Mouse (Mus musculus) stomach, embryonic 15.5 days (tissue): ENCODE measurements at regions not wholly inside any gene's neighbourhood (a gene's known extent, or its start where the extent isn't known, plus 50 kb on each side); places are given as distances from the start of the nearest gene placed in this dataset.

ENCODE experiments used
- ATAC-seq: fragments of 200-750 bp; cut with Nextera tagmentation; 2 replicates; pipeline ENCODE4 v1.8.0; 2017; ENCODE audit warnings: low read depth, moderate number of reproducible peaks, moderate TSS enrichment; ENCODE audit not compliant: insufficient read depth, low FRiP score
- H3K27ac ChIP-seq: fragments of 300-500 bp; sonication (generic); 2 replicates; pipeline ENCODE4 v1.5.1; 2015; ENCODE audit warnings: mild to moderate bottlenecking, inconsistent platforms
- H3K27me3 ChIP-seq: fragments of 300-500 bp; sonication (generic); replicated peaks from 2 replicates; pipeline ENCODE4 v1.6.1; 2015; ENCODE audit warnings: inconsistent platforms
- H3K36me3 ChIP-seq: fragments of 300-500 bp; sonication (generic); 2 replicates; pipeline ENCODE4 v1.6.1; 2015; ENCODE audit warnings: inconsistent platforms
- H3K4me1 ChIP-seq: fragments of 300-500 bp; sonication (generic); 2 replicates; pipeline ENCODE4 v1.6.1; 2015; ENCODE audit warnings: inconsistent platforms
- H3K4me2 ChIP-seq: fragments of 300-500 bp; sonication (generic); 2 replicates; pipeline ENCODE4 v1.6.1; 2015; ENCODE audit warnings: mild to moderate bottlenecking, inconsistent platforms
- H3K4me3 ChIP-seq: fragments of 300-500 bp; sonication (generic); replicated peaks from 2 replicates; pipeline ENCODE4 v1.5.1; 2015; ENCODE audit warnings: inconsistent platforms
- H3K9ac ChIP-seq: fragments of 300-500 bp; sonication (generic); 2 replicates; pipeline ENCODE4 v1.6.1; 2015; ENCODE audit warnings: inconsistent platforms
- H3K9me3 ChIP-seq: fragments of 300-500 bp; sonication (generic); 2 replicates; pipeline ENCODE4 v1.6.1; 2016; ENCODE audit warnings: inconsistent platforms
- WGBS: fragments of 180-500 bp; shearing (Covaris S2); methylation state at CpG from one replicate; pipeline ENCODE4 v1.1.7; 2015; 5-methylcytosine and 5-hydroxymethylcytosine counted together

GRCm38 (mm10) chr5:64595751-64596344, 207.3 kb upstream of the Klf3 start:
- H3K9ac ChIP-seq: no peak overlapping the region
- H3K4me2 ChIP-seq: no peak overlapping the region
- no peaks in the 10 kb centered on the region for H3K9me3 ChIP-seq
- H3K4me3 ChIP-seq: no peak overlapping the region
- peaks cover 18% of the 10 kb centered on the region; the same call in 1 of the 2 replicates for H3K4me1 ChIP-seq
- H3K27me3 ChIP-seq: no peaks in the 10 kb centered on the region
- H3K36me3 ChIP-seq: no peaks in the 10 kb centered on the region
- no peak for ATAC-seq
- 49% methylated on average over 17 of the region's 17 CpGs for WGBS
- no peak overlapping the region for H3K27ac ChIP-seq

GRCm38 (mm10) chr5:64597021-64597420, 206.2 kb upstream of the Klf3 start:
- Histone ChIP-seq H3K9ac (no peak overlapping the region), H3K4me2 (no peak overlapping the region), H3K27ac (no peak overlapping the region), H3K9me3 (no peaks in the 10 kb centered on the region), H3K27me3 (no peaks in the 10 kb centered on the region), H3K4me1 (peaks cover 18% of the 10 kb centered on the region; the same call in 1 of the 2 replicates), H3K36me3 (no peaks in the 10 kb centered on the region), H3K4me3 (no peak overlapping the region)
- 66% methylated on average over 7 of the region's 7 CpGs for WGBS
- no peak for ATAC-seq

GRCm38 (mm10) chr5:64597451-64597850, 205.7 kb upstream of the Klf3 start:
- H3K4me3 ChIP-seq: no peak overlapping the region
- no peaks in the 10 kb centered on the region for H3K9me3 ChIP-seq
- H3K4me1 ChIP-seq: peaks cover 18% of the 10 kb centered on the region; the same call in 1 of the 2 replicates
- WGBS: 83% methylated on average over 3 of the region's 3 CpGs
- no peak for ATAC-seq
- H3K9ac ChIP-seq: no peak overlapping the region
- no peaks in the 10 kb centered on the region for H3K27me3 ChIP-seq
- H3K4me2 ChIP-seq: no peak overlapping the region
- H3K27ac ChIP-seq: no peak overlapping the region
- no peaks in the 10 kb centered on the region for H3K36me3 ChIP-seq

GRCm38 (mm10) chr5:64598606-64599005, 204.6 kb upstream of the Klf3 start:
- no peak overlapping the region for H3K4me2 ChIP-seq
- no peak for ATAC-seq
- H3K4me3 ChIP-seq: no peak overlapping the region
- H3K9me3 ChIP-seq: no peaks in the 10 kb centered on the region
- no peak overlapping the region for H3K27ac ChIP-seq
- H3K27me3 ChIP-seq: no peaks in the 10 kb centered on the region
- H3K36me3 ChIP-seq: no peaks in the 10 kb centered on the region
- peaks cover 18% of the 10 kb centered on the region; the same call in 1 of the 2 replicates for H3K4me1 ChIP-seq
- H3K9ac ChIP-seq: no peak overlapping the region
- 78% methylated on average over 3 of the region's 3 CpGs for WGBS

- Histone ChIP-seq H3K9me3 (no peaks in the 10 kb centered on the region), H3K4me3 (no peak overlapping the region), H3K27me3 (no peaks in the 10 kb centered on the region), H3K36me3 (no peaks in the 10 kb centered on the region), H3K27ac (no peak overlapping the region; the same call in 1 of the 2 replicates), H3K4me2 (no peak overlapping the region), H3K9ac (no peak overlapping the region), H3K4me1 (peaks cover 18% of the 10 kb centered on the region; the same call in 1 of the 2 replicates)
- 52% methylated on average over 3 of the region's 3 CpGs for WGBS
- no peak for ATAC-seq
These were observed 204.2 kb upstream of the Klf3 start for GRCm38 (mm10) chr5:64599015-64599414.

- ATAC-seq: no peak
- peak overlapping the region; percentile 84 for H3K27ac ChIP-seq
- H3K4me2 ChIP-seq: peak overlapping the region; percentile 41
- H3K9ac ChIP-seq: no peak overlapping the region
- peak overlapping the region; percentile 24 for H3K4me3 ChIP-seq
- 26% methylated on average over 13 of the region's 13 CpGs for WGBS
- H3K4me1 ChIP-seq: peaks cover 18% of the 10 kb centered on the region; the same call in 1 of the 2 replicates
- no peaks in the 10 kb centered on the region for H3K36me3 ChIP-seq
- no peaks in the 10 kb centered on the region for H3K9me3 ChIP-seq
- H3K27me3 ChIP-seq: no peaks in the 10 kb centered on the region
These were observed 203.3 kb upstream of the Klf3 start for GRCm38 (mm10) chr5:64599865-64600288.

- Histone ChIP-seq H3K27ac (peak overlapping the region; percentile 84), H3K4me1 (peaks cover 15% of the 10 kb centered on the region; the same call in 1 of the 2 replicates), H3K9ac (peak overlapping the region; percentile 23; the same call in 1 of the 2 replicates), H3K9me3 (no peaks in the 10 kb centered on the region), H3K4me3 (peak overlapping the region; percentile 24), H3K4me2 (peak overlapping the region; percentile 41), H3K27me3 (no peaks in the 10 kb centered on the region), H3K36me3 (no peaks in the 10 kb centered on the region)
- WGBS: 32% methylated on average over 7 of the region's 7 CpGs
- ATAC-seq: no peak
These were observed 202.8 kb upstream of the Klf3 start for GRCm38 (mm10) chr5:64600392-64600791.

- Histone ChIP-seq H3K27me3 (no peaks in the 10 kb centered on the region), H3K4me2 (no peak overlapping the region), H3K9ac (no peak overlapping the region), H3K9me3 (no peaks in the 10 kb centered on the region), H3K27ac (no peak overlapping the region), H3K4me1 (peaks cover 12% of the 10 kb centered on the region; the same call in 1 of the 2 replicates), H3K36me3 (no peaks in the 10 kb centered on the region), H3K4me3 (no peak overlapping the region)
- no peak for ATAC-seq
- WGBS: 57% methylated on average over 2 of the region's 2 CpGs
These were observed 202.4 kb upstream of the Klf3 start for GRCm38 (mm10) chr5:64600811-64601210.

- H3K36me3 ChIP-seq: no peaks in the 10 kb centered on the region
- peak; percentile 25; the same call in 1 of the 2 replicates for ATAC-seq
- peaks cover 8% of the 10 kb centered on the region; the same call in 1 of the 2 replicates for H3K4me1 ChIP-seq
- H3K27ac ChIP-seq: no peak overlapping the region
- no peak overlapping the region for H3K9ac ChIP-seq
- H3K4me2 ChIP-seq: no peak overlapping the region
- 54% methylated on average over 8 of the region's 8 CpGs for WGBS
- H3K9me3 ChIP-seq: no peaks in the 10 kb centered on the region
- H3K27me3 ChIP-seq: no peaks in the 10 kb centered on the region
- no peak overlapping the region for H3K4me3 ChIP-seq
These were observed 201.9 kb upstream of the Klf3 start for GRCm38 (mm10) chr5:64601285-64601684.

GRCm38 (mm10) chr5:64601832-64602231, 201.4 kb upstream of the Klf3 start:
- Histone ChIP-seq H3K27ac (no peak overlapping the region), H3K4me1 (peaks cover 7% of the 10 kb centered on the region; the same call in 1 of the 2 replicates), H3K4me3 (no peak overlapping the region), H3K9ac (no peak overlapping the region), H3K9me3 (no peaks in the 10 kb centered on the region), H3K36me3 (no peaks in the 10 kb centered on the region), H3K4me2 (no peak overlapping the region), H3K27me3 (no peaks in the 10 kb centered on the region)
- ATAC-seq: no peak
- 77% methylated on average over 5 of the region's 5 CpGs for WGBS

- H3K9ac ChIP-seq: no peak overlapping the region
- ATAC-seq: no peak
- WGBS: 87% methylated on average over 8 of the region's 8 CpGs
- no peak overlapping the region for H3K27ac ChIP-seq
- H3K27me3 ChIP-seq: no peaks in the 10 kb centered on the region
- no peak overlapping the region for H3K4me2 ChIP-seq
- peaks cover 7% of the 10 kb centered on the region; the same call in 1 of the 2 replicates for H3K4me1 ChIP-seq
- no peaks in the 10 kb centered on the region for H3K36me3 ChIP-seq
- H3K4me3 ChIP-seq: no peak overlapping the region
- no peaks in the 10 kb centered on the region for H3K9me3 ChIP-seq
These were observed 200.7 kb upstream of the Klf3 start for GRCm38 (mm10) chr5:64602356-64602936.

- Histone ChIP-seq H3K27ac (no peak overlapping the region), H3K4me3 (no peak overlapping the region), H3K27me3 (no peaks in the 10 kb centered on the region), H3K4me2 (no peak overlapping the region), H3K4me1 (peaks cover 7% of the 10 kb centered on the region; the same call in 1 of the 2 replicates), H3K9ac (no peak overlapping the region), H3K36me3 (no peaks in the 10 kb centered on the region), H3K9me3 (no peaks in the 10 kb centered on the region)
- ATAC-seq: no peak
- 89% methylated on average over 11 of the region's 11 CpGs for WGBS
These were observed 200.0 kb upstream of the Klf3 start for GRCm38 (mm10) chr5:64602996-64603755.
